Mouse (Mus musculus): ENCODE results near the gene Sptb.

Gene Sptb

DNA sequence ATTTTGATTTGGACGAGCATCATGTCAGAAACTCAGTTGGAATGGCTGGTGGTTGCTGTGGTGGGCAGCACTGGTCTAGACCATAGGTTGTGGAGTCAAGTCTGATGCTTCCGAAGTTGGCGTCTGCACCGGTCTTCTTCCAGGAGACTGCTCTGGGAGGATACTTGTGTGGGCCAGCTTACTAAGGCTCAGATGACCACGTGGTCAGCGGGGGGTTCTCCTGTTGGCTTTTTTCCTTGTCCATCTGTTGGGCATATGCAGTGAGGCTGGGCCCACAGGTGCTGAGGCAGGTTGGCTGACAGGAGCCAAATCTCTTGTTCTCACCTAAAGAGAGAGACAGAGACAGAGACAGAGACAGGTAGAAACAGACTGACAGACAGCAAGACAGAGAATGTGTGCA, 135.5 kb downstream of the Sptb start:
- DNase-seq (ENCODE audit: low spot score) = no peak

DNA sequence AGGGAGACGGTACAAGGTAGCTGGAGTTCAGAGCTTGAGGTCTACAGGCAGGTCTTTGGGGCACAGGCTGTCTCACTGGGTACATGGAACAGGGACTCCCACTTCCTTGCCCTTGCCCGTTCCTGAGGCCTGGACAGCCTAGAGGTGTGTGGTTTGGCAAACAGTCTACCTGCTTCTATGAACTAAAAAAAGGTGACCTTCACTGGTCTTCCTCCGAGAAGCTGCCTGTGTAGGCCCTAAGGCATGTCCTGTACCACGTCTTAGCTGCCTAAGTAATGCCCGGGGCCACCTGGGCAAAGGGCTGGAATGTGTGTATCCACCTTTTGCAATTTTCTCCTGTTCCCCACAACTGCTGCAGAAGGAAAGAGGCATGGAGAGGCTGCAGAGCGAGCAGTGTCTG, 137.0 kb downstream of the Sptb start:
- no peak for DNase-seq (ENCODE audit: low spot score)

DNA sequence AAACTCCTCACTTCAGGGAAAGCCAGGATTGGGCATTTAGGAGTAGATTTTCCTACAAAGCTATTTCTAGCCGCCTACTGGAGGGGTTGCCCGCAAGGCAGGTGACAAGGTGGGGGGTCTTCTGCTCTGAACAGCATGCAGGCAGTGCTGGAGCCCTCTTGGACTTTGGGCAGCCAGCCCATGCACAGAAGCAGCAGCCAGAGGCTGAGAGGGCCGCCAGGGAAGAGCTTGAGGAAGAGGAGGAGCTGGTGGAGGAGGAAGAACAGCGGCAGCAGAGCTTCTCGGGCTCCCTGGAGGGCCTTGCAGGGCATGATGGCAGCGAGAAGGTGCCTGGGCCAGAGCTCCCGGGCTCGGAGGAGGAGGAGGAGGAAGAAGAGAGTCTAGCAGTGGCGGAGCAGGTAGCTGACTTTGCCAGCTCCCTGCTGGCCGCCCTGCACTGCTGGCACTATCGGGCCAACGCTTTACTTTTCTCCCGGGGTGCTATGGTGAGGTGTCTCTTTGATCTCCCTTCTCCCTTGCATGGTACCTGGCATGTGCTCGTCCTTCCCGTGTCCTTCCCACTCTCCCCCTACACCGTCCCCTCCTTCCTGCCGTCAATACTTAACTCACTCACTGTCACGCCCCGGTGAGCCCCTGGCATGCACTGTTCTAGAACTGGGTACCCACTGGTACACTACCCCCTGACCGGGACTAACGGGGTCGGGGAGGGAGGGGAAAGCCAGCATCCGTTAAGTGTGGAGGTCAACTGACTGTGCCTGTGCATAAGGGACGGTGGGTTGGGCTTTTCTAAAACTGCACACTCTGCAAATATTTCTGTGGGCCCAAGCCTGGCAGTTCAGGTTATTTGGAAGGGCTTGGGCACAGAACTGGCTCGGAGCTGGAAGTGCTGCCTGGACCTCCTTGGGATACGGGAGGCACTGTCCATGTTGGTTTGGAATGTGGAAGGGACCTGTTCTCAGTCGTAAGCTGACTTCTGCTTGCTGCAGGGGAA, 137.8 kb downstream of the Sptb start:
- DNase-seq (ENCODE audit: low spot score) = no peak

DNA sequence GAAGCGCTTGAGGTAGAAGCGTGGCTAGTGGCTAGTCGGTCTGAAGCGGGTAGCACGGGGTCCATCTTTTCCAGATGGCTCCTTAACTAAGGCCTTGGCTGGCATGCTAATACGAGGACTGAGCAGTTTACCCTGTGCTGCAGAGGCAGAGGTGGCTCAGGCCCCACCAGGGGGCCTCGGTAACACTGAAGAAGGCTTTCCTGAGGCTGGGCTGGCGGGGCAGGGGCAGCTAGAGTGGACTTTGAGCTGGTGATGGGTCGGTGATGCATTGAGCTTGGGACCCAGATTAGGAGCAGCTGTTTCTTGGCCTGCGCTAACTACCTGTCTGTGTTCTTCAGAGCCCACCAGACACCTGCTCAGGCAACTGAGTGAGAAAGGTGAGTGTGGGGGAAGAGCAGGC, 139.1 kb downstream of the Sptb start:
- no peak for DNase-seq (ENCODE audit: low spot score)

DNA sequence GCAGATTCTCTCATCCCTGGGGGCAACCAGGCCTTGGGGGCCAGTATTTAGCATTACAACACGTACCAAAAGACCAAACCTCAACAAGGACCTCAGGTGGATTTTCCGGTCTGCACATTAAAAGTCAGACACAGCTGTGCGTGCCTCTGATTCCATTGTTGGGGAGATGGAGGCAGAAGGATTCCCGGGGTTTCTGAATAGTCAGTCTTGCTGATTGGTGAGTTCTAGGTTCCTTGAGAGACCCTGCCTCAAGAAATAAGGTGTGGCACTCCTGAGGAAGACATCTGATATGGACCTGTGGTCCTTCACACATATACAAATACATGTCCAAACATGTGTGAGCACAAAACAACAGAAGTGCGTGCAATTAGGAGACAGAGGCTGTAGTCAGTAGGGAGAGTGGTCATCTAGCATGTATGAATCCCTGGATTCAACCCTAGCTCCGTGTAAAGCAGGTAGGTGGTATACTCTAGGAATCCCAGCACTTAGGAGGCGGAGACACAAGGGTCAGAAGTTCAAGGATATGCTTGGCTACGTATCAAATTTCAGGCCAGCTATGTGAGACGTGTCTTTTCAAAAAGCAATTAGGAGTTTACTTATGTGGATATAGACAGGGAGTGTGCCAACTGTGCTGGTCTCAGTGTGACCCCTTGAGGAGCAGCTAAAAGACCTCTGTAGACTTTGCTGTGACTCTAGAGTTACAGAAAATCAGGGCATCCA, 140.0 kb downstream of the Sptb start:
- no peak for DNase-seq (ENCODE audit: low spot score)

DNA sequence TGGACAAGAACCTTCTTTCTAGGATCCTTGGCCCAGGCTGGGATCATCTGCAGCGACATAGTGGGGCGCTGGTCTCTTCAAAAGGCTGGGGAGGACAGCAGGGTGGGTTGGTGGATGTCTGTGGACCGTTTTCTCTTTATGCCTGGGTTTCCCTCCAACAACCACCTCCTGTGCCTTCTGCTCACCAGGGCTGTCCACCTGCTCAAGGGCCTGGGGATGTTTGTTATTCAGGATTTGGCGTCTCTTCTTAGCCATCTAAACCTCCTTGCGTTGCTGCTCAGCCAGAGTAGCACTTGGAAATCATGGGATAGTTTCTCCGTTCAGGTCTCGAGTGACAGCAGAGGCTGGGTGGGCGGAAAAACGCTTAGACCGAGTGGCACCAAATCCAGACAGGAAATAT, 144.1 kb downstream of the Sptb start:
- no peak for DNase-seq (ENCODE audit: low spot score)

DNA sequence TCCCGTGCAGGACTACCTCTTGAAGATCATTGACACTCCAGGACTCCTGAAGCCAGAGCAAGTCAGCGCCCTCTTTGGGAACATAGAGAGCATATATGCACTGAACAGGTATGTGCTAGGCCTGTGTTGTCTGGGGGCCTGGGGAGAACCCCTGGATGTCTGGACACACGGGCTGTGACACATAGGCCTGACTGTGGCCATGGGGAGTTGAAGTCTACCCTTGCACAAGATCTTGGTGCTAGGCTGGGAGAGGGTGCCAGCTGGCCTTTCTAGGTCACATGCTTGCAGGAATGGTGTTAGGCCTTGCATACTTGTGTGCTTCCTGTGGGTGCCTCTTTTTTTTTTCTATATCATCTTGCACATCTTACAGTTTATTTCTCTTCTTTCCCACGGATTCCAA, 148.2 kb downstream of the Sptb start:
- no peak for DNase-seq (ENCODE audit: low spot score)

DNA sequence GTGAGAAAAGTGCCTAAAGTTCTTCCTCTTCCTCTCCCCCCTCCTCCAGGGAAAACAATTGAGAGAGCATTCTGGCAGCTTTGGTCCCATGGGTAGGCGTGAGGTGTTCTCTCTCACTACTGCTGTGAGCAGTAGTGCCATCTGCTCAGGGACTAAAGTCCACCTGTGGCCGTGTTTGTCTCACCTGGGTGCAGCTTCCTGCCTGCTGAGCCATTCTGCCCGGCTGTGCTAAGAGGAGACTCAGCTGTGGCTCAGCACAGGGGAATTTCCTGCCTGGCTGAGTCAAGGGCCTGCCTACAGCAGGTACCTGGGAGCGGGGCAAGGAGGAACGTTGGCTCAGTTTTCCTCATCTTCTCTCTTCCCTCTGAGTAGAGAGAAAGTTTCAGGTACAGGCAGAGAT, 152.1 kb downstream of the Sptb start:
- peak; percentile 63 for DNase-seq (ENCODE audit: low spot score)

DNA sequence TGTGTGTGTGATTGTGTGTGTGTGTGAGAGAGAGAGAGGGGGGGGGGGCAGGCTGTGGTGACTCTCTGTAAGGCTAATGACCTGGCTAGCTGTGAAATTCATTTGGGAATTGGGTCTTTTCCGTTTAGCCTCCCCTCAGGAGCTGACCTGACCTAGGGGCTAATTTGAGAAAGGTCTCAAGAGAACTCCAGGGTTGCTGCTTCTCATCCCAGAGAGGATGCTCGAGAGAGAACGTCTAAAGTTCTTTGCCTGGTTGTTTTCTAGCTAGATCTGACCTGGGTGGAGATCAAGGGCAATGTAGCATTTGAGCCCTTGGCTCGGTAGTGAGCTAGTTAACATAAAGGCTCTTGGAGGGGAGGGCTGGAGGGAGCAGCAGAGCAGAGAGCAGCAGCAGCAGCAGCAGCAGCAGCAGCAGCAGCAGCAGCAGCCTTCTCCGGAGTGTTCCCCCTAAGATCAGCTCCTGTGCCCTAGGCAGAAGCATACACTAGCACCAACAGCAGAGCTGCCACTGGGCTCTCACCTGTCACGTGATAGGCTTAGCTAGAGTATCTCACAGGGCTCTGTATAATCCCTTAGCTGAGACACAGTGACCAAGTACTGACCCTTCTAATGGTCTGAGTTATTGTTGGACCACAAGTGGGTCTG, 153.5 kb downstream of the Sptb start:
- DNase-seq (ENCODE audit: low spot score) = no peak

DNA sequence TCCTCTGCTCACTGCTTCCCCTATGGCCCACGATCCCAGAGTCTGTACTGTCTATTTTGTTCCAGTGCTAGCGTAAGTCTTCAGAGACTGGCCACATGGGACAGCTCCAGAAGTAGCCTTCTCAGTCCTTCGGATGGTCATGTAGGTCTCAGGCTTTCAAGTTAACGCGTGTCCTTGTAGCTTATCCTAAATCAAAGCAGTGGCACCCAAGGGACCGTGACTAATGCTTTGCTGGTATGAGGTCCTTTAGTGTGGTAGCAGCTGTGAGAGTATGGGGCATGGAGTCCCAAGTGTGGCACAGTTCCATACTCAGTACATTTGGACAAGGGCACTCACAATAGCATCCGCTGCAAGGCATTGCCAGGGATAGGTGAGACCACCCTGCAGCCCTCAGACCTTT, 154.2 kb downstream of the Sptb start:
- DNase-seq (ENCODE audit: low spot score) = no peak

DNA sequence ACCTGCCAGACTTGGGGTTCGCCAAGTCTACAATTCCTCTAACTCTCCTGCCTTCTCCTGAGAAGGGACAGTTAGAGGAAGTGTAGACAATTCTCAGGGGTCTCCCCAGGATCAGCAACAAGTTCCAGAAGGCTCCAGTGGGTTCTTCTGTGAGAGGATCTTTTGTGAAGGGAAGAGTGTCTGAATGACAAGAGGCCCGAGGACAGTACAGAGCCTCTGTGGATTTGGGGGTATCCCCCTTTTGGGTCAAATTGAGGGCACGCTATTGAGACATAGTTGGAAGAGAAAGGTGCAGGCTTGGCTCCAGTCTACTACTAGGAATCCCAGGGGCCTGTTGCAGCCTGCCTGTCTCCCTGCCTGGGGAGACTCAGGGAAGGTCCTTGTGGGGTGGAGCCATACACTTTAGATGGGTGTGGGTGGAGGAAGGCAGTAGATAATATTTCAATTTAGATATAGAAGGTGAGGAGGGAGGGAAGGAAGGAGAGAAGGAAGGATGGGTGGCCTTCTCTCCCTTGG, 155.4 kb downstream of the Sptb start:
- peak; percentile 69 for DNase-seq (ENCODE audit: low spot score)

DNA sequence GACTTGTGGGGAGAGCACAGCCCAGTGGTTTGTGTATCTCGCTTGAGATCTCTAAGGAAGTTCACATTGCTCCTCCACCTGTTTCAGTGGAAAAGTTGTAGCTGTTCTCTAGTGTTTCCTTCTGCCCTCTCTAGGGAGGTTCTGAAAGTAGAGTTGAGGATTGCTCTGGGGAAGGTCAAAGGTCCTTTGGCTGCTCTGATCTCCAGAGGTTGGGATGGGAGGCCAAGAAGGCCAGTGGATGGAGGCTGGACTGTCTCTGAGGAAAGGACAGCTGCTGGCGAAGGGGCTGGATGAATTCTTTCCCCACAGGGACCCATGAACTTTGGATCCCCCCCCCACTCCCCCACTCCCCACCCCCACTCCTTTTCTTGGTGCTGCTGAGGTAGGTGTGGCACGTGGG, 156.0 kb downstream of the Sptb start:
- DNase-seq (ENCODE audit: low spot score) = no peak

DNA sequence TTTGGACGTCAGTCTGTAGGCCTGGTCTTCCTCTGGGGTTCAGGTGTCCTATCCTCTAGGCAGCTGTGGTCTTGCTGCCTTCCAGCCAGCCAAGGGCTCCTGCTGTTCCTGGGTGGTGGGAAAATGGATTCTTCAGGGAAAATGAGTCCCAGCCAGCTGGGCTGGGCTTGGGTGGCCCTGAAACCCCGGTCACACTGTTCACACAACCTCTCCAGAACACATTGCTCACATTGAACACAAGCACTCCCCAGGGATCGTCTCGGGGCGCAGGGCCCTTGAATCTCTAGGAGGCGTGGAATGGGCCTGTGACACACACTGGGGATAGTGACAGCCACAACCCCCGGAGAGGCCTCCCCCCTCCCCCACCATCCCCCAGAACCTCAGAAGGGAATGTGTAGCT, 156.4 kb downstream of the Sptb start:
- DNase-seq (ENCODE audit: low spot score) = no peak

DNA sequence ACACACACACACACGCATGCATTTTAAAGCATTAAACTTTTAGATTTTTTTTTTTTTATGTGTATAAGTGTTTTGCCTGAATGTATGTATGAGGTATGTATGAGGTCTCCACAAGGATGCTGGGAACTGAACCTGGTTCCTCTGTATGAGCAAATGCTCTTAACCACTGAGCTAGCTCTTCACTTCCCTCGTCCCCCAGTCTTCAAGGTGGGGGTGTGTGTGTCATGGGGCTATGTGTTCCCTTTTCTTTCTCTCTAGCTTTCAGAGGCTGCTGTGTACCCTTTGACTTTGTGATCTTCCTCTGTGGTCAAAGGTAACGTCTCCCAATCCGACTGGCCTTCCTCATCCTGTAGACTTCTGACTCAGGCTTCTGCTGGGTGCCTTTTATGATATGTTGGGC, 157.4 kb downstream of the Sptb start:
- DNase-seq (ENCODE audit: low spot score) = no peak

DNA sequence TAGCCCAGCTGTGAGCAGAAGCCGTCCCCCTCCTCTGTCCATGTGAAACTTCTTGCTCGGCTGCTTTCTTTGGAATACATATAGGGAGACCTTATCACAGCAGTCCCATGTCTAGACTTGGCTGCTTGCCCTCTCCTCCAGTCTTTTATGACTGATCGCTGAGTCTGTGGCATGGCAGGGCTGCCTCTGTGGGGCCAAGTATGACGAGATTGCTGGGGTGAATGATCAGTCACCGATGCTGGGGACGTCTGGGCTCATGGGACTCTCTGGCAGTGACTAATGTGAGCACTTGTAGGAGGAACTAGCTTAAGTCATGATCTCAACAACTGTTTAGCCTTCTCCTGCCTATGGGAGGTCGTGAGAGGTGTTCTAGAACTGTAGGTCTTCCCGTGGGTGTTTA, 158.0 kb downstream of the Sptb start:
- DNase-seq (ENCODE audit: low spot score) = peak; percentile 88

DNA sequence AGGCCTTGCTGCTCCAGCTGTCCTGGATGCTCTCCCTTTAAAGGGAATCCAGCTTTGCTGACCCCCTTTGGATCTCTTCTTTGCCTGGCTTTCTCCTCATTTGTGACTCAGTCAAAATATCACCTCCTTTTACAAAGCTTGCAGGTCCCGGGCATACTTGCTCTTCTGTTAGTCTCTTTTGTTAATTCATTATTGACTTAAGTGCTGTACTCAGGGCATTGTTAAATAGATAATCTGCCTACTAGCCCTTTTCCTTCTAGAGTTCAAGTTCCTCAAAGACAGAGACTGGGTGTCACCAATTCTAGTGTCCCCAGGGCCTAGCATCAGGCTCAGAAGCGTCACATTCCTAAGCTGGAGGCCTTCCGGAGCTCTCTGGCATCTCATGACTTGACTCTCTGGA, 161.1 kb downstream of the Sptb start:
- DNase-seq (ENCODE audit: low spot score) = no peak

DNA sequence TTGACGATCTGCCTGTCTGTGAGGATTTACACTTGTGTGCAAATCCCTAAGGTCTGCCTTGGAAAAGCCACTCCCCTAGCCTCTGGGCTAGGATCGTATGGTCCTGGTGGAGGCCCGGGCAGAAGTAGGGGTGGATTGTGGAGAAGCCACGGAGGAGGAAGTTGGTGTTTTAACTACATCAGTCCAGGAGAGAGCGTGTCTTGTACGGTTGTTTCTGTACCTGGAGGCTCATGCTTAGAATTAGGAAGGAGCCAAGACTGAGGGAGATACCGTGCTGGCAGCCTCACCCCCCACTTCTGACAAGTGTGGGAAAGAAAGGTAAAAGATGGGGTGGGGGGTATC, 162.3 kb downstream of the Sptb start:
- no peak for DNase-seq (ENCODE audit: low spot score)

DNA sequence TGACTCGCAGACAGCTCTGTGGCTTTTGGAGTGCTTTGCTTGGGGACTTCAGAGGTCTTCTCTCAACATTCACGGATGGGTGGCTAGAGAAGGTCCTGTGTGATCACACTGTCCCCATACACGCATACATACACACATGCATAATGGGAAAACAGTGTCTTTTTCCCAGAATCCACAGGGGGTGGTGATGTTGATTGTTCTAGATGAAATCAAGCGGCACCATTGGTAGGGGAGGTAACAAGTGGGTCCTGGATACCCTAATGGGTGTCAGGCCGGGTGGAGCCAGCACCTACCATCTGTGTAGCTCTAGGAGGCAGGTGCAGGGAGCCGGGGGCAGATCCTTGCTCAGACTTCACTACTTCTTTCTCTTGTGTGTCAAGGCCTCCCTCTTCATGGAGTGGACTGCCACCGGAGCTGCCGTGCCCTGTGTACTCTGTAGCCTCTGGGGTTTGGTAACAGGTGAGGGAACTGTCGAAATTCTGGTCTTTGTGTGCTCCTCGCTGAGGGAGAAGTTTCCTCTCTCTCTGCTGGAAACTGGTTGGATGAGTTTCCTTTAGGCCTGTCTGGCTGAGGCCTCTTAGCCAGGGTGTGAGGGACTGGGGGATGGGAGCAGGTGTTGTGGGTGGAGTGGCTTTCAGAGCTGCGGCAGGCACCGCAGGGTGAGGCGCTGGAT, 162.8 kb downstream of the Sptb start:
- DNase-seq (ENCODE audit: low spot score) = peak; percentile 83

DNA sequence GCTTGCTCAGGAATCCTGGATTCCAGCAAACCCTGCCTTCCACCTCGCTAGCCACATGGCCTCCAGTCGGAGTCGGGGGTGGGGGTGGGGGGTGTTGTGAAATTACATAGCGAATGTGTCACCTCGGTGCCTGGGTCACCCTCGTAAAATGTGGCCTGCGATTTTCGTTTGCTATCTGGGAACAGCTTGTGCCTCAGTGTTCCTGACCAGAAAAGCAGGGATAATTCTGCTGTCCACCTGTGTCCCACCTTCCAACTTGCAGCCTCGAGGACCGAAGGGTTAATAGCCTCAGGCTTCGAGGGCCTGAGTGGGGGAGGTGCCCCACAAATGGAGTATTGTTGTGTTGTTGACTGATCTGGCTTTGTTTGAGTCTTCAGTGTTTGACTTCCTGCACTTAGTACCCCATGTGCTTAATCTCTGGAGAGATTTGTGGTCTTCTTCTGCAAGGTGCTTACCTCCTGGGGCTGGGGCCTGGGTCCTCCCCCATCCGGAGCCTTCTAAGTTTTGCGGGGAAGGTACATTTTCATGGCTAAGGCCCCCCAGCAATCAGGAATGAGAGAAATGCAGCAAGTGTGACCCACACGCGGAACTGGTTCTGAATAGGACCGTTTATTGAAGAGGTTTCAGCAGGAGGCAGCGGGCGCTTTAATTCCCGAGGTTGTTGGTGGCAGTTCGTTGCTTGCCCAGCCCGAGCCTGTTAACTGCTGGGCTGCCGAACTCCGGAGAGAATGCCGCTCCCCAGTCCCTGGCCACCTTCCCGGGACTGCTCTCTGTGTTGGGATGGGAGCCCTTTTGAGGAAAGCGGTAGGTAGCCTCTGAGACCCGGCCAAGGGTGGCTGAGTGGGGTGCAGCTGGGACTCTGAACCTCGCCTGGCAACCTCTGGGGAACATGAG, 163.7 kb downstream of the Sptb start:
- peak; percentile 54 for DNase-seq (ENCODE audit: low spot score)

DNA sequence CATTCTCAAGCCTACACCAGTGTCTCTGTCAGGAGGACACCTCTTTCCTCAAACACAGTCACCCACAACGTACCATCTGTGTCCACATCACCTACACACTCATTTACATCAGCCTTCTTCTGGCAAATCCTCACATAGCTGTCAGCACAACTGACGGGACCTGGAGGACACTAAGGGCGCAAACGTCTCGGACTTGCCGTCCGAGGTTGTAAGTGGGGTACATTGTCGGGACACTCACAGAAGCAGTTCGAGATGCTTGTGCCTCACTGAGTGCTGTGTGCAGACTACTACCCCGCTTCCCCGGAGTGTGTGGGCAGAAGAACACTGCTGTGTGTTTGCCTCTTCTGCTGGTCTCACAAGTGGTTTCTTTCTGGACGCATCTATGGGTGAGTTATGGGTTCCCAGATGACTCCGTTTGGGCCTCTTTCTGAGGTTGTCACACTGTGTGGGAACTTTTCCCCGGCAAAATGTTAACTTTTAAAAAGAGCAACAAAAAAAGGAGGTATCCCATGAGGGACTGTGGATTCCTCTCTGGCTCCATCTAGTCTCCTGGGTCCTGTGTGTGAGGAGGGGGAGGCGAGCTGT, 164.5 kb downstream of the Sptb start:
- DNase-seq (ENCODE audit: low spot score) = no peak

DNA sequence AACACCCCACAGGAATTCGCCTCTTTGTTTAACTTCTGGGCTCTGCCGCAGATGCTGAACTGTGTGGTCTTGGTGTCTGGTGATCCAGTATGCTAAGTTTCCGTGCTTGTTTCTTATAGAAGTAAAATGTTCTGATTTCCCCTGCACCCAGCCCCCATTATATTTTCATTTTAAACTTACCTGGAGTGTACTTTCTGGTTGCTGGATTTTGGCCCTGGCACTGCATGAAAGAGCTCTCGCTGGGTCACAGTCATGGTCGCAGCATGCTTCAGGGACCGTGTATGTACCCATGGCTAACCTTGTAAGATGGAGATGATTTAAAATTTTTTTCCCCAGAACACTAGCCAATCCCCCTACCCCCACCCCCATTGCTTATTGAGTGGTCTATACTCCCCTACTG, 168.5 kb downstream of the Sptb start:
- no peak for DNase-seq (ENCODE audit: low spot score)
